Mouse (Mus musculus): ENCODE measurements at regions not wholly inside any gene's neighbourhood (a gene's known extent, or its start where the extent isn't known, plus 50 kb on each side); places are given as distances from the start of the nearest gene placed in this dataset.

GRCm38 (mm10) chr3:38699206-38699605 is 187.5 kb upstream of the Fat4 start:
- ChIA-PET CTCF (interaction anchor here (1.7 kb wide), 1 partner anchor 14 kb away, joined by 6 read pairs; no protein-coding TSS in a partner anchor), POLR2A (no interaction called here)
- no peak for TF ChIP-seq CTCF (IDR thresholded peaks at IDR 0.05)
- in situ Hi-C loops (cut with MboI; ENCODE audit: low pct_unique_long_range_greater_than_20kb): no loop called here
- peaks cover 4% of the 10 kb centered on the region for H3K27me3 ChIP-seq
- DNase-seq (ENCODE audit: low read depth, low spot score) (no peak), ATAC-seq (no peak)

- no peak for DNase-seq (ENCODE audit: low read depth, low spot score)
- peaks cover 4% of the 10 kb centered on the region for H3K27me3 ChIP-seq
- in situ Hi-C loops (cut with MboI; ENCODE audit: low pct_unique_long_range_greater_than_20kb): no loop called here
- no peak for ATAC-seq
- ChIA-PET CTCF (interaction anchor here (1.3 to 1.7 kb wide), 3 partner anchors 10 to 22 kb away, joined by 3 to 6 read pairs (median 6); no protein-coding TSS in a partner anchor), POLR2A (no interaction called here)
- no peak for TF ChIP-seq CTCF (IDR thresholded peaks at IDR 0.05)
Observed at GRCm38 (mm10) chr3:38697871-38698270, 188.9 kb upstream of the Fat4 start.

GRCm38 (mm10) chr3:38697349-38697748 is 189.4 kb upstream of the Fat4 start:
- in situ Hi-C loops (cut with MboI; ENCODE audit: low pct_unique_long_range_greater_than_20kb): no loop called here
- TF ChIP-seq CTCF (IDR thresholded peaks at IDR 0.05): no peak
- POLR2A ChIA-PET: no interaction called here
- DNase-seq (ENCODE audit: low read depth, low spot score): no peak
- peaks cover 4% of the 10 kb centered on the region for H3K27me3 ChIP-seq
- CTCF ChIA-PET: interaction anchor here (1.3 to 1.7 kb wide), 3 partner anchors 9 to 22 kb away, joined by 3 to 6 read pairs (median 6); no protein-coding TSS in a partner anchor
- ATAC-seq: no peak

- no peak for ATAC-seq
- ChIA-PET POLR2A (no interaction called here), CTCF (no interaction called here)
- peaks cover 4% of the 10 kb centered on the region for H3K27me3 ChIP-seq
- in situ Hi-C loops (cut with MboI; ENCODE audit: low pct_unique_long_range_greater_than_20kb): no loop called here
- no peak for DNase-seq (ENCODE audit: low read depth, low spot score)
- no peak for TF ChIP-seq CTCF (IDR thresholded peaks at IDR 0.05)
Observed at GRCm38 (mm10) chr3:38695836-38696235, 190.9 kb upstream of the Fat4 start.

- POLR2A ChIA-PET: no interaction called here
- in situ Hi-C loops (cut with MboI; ENCODE audit: low pct_unique_long_range_greater_than_20kb): no loop called here
- ATAC-seq (no peak), DNase-seq (ENCODE audit: low read depth, low spot score) (no peak)
- TF ChIP-seq CTCF (IDR thresholded peaks at IDR 0.05): no peak
- H3K27me3 ChIP-seq: peaks cover 8% of the 10 kb centered on the region
- CTCF ChIA-PET: interaction anchor here (0.6 kb wide), 1 partner anchor 11 kb away, joined by 3 read pairs; no protein-coding TSS in a partner anchor
Observed at GRCm38 (mm10) chr3:38692768-38693167, 194.0 kb upstream of the Fat4 start.

GRCm38 (mm10) chr3:38684247-38684991 is 199.8 kb upstream of the Ankrd50 start:
- ChIA-PET CTCF (interaction anchor here (1.0 to 2.0 kb wide), 2 partner anchors 14 to 36 kb away, joined by 3 to 6 read pairs; no protein-coding TSS in a partner anchor), POLR2A (no interaction called here)
- in situ Hi-C loops (cut with MboI; ENCODE audit: low pct_unique_long_range_greater_than_20kb): no loop called here
- DNase-seq (ENCODE audit: low read depth, low spot score) (no peak), ATAC-seq (no peak)
- H3K27me3 ChIP-seq: peaks cover 8% of the 10 kb centered on the region
- TF ChIP-seq CTCF (IDR thresholded peaks at IDR 0.05): no peak

- DNase-seq (ENCODE audit: low read depth, low spot score): no peak
- no peaks in the 10 kb centered on the region for H3K27me3 ChIP-seq
- ChIA-PET CTCF (interaction anchor here (1.2 to 1.7 kb wide), 2 partner anchors 10 to 339 kb away, joined by 3 to 5 read pairs; no protein-coding TSS in a partner anchor), POLR2A (interaction anchor here (0.6 to 0.7 kb wide), 2 partner anchors 19 to 1791 kb away, joined by 4 to 6 read pairs; no protein-coding TSS in a partner anchor)
- in situ Hi-C loops (cut with MboI; ENCODE audit: low pct_unique_long_range_greater_than_20kb): no loop called here
- no peak for ATAC-seq
- no peak for TF ChIP-seq CTCF (IDR thresholded peaks at IDR 0.05)
Observed at GRCm38 (mm10) chr3:38663670-38664494, 179.2 kb upstream of the Ankrd50 start.

GRCm38 (mm10) chr3:38663023-38663422 is 178.4 kb upstream of the Ankrd50 start:
- ATAC-seq (no peak), DNase-seq (ENCODE audit: low read depth, low spot score) (no peak)
- TF ChIP-seq CTCF (IDR thresholded peaks at IDR 0.05): peak; percentile 83
- H3K27me3 ChIP-seq: no peaks in the 10 kb centered on the region
- in situ Hi-C loops (cut with MboI; ENCODE audit: low pct_unique_long_range_greater_than_20kb): no loop called here
- ChIA-PET CTCF (interaction anchor here (1.1 kb wide), 1 partner anchor 9 kb away, joined by 4 read pairs; no protein-coding TSS in a partner anchor), POLR2A (no interaction called here)

GRCm38 (mm10) chr3:38656790-38657189 is 172.1 kb upstream of the Ankrd50 start:
- CTCF ChIA-PET: no interaction called here
- POLR2A ChIA-PET: interaction anchor here (0.6 kb wide), 1 partner anchor 145 kb away, joined by 4 read pairs; no protein-coding TSS in a partner anchor

GRCm38 (mm10) chr3:38653928-38654327 is 169.3 kb upstream of the Ankrd50 start:
- ChIA-PET CTCF (interaction anchor here (0.6 to 1.4 kb wide), 5 partner anchors 9 to 100 kb away, joined by 3 to 7 read pairs (median 3); no protein-coding TSS in a partner anchor), POLR2A (no interaction called here)
- TF ChIP-seq CTCF (IDR thresholded peaks at IDR 0.05): no peak
- ATAC-seq (no peak), DNase-seq (ENCODE audit: low read depth, low spot score) (no peak)
- H3K27me3 ChIP-seq: no peaks in the 10 kb centered on the region
- in situ Hi-C loops (cut with MboI; ENCODE audit: low pct_unique_long_range_greater_than_20kb): no loop called here

More at GRCm38 (mm10) chr3:38656790-38657189, 172.1 kb upstream of the Ankrd50 start:
- ATAC-seq (no peak), DNase-seq (ENCODE audit: low read depth, low spot score) (no peak)
- H3K27me3 ChIP-seq: no peaks in the 10 kb centered on the region
- in situ Hi-C loops (cut with MboI; ENCODE audit: low pct_unique_long_range_greater_than_20kb): no loop called here
- no peak for TF ChIP-seq CTCF (IDR thresholded peaks at IDR 0.05)
